Mouse (Mus musculus) frontal cortex, postnatal 25 days (tissue): ENCODE data around the gene Skp1a.
A peak's percentile ranks its signal among the peaks of the same experiment; 100 is the strongest.
"Not testable (repeated sequence)": the region's sequence is repeated elsewhere in the genome, so short reads cannot be mapped to it uniquely, and the experiment has no call there.

ENCODE experiments used
- DNase-seq, 2 experiments: peaks; one replicate each; pipeline ENCODE4 v3.0.0; 2022; ENCODE audit warnings: low spot score in 2 of 2

Gene Skp1a

DNA sequence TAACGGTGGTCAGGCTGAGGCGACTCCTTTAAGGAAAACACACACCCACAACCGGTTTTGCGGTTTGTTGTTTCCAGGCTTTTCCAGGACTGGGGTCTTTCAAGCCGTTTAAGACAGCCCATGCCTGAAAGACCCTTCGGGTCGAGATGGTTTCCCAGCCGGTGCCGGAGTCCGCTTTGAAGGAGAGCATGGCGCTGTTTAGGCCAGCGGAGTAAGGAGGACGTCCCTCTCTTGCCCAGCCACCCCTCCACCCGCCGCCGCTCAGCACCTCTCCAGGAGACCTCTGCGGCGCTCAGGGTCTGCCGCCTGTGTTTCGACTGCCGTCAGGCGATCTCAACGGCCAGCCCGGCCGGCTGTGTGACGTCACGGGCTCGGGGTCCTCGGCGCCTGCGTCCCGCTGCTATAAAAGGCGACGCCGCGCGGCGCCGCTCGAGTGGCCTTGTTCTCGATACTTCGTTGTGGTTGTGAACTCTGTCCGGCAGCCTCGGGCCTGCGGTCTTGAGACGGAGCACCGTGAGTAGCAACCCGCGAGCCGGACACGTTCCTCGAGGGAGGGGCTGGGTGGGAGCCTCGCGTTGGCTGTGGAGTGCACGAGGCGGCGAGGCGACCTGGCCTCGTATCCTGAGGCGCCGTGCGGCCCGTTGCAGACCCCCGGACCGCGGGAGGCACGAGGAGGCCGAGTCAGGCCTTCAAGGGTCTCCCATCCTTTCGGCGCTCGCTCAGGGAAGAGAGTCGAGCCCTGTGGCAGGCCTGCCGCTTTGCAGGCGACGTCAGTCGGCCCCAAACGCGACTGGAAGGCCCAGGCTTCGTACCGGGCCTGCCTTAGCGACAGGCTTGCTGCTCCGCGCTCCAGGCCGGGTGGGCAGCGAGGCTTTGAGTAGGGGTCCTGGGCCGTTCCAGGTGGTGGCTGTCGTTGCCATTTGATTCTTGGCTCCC, at the start of gene Skp1a:
TSS of gene Skp1a (plus strand) at position 390 of the 936 bp plus-strand sequence.
- DNase-seq: peak; percentile 88 to 92

DNA sequence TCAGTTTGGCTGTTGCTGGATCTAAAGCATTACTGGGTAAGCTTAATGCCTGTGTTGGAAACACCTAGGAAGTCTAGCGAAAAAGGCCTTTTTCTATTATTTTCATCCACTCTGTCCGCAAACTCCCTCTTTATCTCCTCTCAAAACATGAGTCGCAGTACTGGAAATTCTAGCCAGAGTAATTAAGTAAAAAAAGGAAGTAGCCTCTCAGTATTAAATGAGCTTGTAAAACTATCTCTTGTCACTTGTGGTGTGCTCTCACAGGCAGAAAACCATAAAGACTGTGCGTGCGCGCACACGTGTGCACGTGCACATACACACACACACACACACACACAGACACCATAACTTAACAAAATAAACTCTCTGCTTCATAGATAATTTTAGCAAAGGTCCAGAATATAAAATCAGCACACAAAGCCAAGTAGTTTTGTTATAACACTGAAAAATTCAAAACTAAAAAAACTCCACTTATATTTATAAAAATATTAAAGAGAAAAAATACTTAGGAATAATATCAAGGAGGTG, 35.2 kb upstream of the Skp1a start:
- not testable (repeated sequence) for DNase-seq

DNA sequence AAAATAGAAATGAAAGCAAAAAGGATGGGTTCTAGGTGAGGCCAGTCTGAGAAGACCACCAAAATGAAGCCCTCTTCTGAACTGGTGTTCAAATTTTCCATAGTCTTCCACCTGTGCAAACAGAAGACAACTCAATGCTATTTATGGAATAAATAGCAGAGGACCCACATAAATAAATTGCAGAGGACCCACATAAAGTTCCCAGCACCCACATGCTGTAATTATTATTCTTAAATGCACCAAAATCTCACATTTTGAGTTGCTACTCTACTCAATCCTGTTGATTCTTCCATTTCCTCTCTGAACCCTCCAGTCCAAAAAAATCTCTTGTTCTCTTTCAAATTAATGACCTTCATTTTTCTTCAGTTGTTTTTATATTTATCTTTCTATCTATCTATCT, 17.9 kb upstream of the Skp1a start, which contains the start of gene Olfr1371:
TSS of gene Olfr1371 (minus strand) at position 101 of the 400 bp plus-strand sequence.
- DNase-seq: no peak

DNA sequence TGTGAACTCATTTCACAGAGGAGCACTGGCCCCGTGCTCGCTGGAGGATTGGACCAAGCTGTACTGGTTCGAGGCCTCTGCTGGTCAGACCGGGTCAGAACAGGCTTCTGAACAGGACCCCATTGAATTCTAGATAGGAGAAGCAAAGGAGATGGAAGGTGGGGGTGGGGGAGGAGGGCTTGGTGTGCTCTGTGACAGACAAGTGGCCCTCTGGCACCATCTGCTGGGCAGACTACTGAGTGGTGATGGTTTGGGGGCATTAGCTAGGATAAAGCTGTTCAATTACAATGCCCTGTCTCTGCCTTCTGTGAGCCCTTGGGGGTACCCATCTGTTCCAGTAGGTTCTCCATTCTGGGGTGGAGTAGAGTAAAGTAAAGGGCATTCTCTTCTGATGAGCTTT, 11.5 kb upstream of the Skp1a start:
- peak; percentile 55 to 60 for DNase-seq

DNA sequence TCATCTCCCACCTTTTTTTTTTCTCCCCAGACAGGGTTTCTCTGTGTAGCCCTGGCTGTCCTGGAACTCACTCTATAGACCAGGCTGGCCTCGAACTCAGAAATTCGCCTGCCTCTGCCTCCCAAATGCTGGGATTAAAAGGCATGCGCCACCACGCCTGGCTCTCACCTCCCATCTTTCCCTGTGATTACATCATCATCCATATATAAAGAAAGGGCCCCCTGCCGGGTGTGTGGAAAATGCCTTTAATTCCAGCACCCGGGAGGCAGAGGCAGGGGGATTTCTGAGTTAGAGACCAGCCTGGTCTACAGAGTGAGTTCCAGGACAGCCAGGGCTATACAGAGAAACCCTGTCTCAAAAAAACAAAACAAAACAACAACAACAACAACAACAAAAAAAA, 9.9 kb upstream of the Skp1a start:
- DNase-seq: not testable (repeated sequence)

DNA sequence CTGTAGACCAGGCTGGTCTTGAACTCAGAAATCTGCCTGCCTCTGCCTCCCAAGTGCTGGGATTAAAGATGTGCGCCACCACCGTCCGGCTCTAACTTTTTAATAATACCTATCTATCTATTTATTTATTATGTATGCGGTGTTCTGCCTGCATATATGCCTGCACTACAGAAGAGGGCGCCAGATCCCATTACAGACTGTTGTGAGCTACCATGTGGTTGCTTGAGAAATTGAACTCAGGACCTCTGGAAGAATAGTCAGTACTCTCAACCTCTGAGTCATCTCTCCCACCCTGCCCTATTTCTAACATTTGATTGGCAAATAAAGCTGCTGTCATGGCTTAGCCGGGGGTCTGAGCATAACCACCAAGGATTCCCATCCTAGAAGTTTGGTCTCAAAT, 8.9 kb upstream of the Skp1a start:
- DNase-seq: no peak

DNA sequence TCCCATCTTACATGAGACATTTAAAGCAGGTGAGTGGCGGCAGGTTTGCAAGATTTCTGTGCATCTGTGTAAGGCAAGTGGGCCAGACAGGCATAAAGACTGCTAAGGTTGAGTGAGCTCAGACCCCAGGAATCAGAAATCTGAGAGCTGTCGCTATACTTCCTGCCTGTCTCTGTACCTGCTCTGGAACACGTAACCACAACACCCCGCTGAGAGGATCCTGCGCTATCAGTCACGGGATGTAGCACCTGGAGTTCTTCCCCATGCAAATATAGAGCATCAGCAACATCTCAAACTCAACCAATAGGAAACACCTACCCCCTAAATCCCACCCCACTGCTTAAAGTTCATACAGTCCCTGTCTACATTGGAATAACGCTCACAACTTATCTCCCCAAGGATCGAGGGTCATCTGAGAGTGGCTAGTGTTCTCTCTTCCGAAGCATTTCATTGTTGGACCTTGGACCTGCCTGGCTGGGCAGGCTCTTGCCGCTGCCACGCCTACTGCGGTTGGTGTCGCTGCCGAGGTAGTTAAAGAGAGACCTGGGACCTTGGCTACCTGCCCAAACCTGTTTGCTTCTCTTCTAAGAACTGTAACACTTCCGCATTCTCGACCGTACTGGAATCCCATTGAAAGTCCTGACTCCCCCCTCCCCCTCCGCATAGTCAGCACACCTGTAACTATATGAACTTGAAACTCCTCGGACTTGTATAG, 7.7 kb upstream of the Skp1a start:
- no peak for DNase-seq

DNA sequence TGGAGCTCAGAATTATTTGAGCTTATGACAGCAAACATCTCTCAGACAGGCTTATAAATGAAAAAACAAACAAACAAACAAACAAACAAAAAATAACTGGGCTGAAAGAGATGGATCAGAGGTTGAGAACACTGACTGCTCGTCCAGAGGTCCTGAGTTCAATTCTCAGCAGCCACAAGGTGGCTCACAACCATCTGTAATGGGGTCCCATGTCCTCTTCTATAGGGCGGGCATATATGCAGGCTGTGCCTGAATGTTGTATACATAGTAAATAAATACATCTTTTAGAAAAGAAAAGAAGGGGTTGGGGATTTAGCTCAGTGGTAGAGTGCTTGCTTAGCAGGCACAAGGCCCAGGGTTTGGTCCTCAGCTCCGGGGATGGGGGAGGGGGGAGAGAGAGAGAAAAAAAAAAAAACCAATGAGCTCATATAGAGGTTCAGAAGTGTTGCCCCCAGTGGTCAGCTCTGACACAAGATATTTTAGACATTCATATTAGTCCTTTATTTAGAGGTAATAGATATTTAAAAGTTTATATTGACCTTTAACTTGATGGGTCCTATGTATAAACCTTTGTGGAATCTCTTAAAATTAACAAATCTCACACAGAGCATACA, 5.7 kb upstream of the Skp1a start:
- no peak for DNase-seq

DNA sequence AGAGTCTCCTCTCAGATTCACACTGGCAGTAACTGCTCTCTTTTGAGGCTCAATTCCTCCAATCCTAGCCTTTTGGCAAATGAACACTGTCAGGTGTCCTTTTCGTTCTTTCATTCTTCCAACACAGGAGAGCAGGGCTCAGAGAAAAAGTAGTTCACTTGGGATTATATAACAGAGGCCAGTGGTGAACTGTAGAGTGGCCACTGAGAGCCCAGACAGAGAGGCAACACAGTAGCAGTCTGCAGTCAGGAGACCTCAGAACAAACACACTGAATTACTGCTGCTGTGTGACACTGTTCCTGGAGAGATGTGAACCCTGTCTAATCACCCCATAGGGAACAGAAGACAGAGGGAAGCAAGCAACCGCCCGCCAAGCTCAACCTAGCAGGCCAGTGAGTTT, 4.7 kb upstream of the Skp1a start:
- DNase-seq: no peak

DNA sequence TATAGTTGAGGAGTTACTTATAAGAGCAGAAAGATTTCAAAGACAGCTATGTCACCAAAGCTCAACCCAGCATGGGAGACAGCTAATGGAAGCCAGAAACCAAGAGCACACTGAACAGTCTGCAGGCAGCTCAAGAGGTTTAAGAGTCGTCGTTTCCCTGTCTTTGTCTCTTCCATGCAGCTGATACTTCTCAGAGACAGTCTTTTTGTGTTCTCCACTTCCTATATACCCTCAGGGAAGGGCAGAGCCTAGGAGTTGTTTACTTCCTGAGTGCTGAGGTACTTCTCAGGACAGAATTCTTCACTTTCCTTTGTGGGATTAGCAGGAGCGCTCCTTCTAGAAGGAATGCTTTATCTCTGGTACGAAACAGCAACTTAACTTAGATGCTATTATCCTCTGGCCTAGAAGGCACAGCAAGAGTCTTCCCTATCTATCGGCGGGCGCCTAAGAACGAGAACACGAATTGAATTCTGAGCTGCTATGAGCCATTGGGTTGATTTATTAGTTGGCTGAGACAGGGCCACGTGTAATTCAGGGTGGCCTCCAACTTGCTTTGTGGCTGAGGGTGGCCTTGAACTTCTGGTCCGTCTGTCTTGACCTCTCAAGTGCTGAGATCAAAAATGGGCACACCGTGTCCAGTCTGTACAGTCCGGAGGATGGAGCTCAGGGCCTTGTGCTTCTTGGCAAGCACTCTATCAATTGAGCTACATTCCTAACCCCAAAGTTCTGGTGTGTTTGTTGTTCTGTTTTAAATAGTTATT, 4.1 kb upstream of the Skp1a start:
- no peak for DNase-seq

DNA sequence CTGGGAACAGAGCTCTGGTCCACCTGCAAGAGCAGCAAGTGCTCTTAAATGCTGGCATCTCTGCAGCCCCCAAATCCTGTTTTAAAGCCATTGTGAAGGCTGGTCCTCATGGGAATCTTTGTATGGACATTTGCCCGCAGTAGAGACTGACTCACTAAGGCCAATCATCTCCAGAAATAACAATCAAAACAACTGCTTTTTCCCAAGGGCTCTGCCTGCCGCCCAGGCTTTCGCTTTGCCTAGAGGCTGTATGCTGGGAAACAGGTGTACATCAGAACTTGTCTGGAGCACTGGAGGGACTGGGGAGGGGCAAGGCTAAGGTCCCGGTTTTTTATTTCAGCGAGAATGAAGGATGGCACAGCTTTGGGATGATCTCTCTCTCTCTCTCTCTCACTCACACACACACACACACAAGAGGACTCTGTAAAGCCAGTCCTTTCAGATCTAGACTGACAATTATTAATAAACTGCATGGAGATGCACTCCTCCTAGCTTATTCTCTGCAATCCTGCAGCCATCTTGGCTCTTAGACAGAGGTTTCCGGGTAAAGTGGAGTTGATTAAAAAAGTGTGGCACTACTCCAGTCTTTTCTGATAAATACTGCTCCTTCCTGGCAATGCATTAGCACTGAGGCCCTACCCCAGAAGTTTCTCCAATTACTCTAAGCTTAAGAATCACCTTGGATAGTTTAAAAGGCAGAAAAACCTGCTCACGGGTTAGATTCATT, 2.9 kb upstream of the Skp1a start:
- no peak for DNase-seq

DNA sequence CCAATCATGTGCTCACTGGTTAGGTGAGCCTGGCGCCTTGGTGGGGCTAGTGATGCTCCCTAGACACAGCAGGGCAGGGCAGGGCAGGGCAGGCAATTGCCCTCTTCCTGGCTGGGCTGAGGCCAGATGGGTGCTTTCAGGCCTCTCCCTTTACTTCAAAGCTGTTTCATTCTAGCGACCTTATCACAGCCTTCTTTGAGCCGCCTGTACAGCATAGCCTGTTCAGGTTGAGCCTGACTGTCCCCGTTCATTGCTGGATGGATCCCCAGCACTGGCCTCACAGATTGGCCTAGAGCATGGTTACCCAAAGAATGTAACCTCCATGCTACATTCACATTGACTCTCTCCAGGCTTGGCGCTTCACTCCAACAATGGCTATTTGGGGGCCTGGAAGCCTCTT, 1.1 kb upstream of the Skp1a start:
- DNase-seq: no peak

DNA sequence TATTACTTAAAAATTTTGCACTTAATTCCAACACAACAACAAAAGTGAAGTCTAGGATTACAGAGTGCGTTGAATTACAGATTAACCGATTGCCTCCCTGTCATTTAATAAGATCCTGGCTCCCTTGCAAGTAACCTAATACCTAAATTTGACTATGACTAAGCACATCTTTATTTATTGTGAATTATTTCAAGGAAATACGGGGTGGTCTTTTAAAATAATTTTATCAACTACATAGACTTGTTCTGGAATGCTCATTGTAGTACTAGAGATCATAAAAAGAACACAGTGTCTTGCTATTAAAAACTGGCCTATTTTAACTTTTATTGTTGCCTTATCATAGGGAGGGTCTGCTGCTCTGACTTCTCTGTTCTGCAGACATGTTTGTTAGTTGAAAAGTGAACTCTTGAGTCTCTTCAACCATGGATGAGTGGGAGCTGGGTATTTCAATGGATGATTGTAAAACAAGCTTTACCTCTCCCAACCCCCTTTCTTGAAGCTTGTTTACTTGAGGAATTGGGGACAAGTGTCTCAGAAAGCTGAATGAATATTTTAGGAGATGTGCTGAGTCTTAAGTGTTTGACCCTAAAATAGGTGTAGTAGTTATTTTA, 1.4 kb downstream of the Skp1a start:
- DNase-seq: no peak

DNA sequence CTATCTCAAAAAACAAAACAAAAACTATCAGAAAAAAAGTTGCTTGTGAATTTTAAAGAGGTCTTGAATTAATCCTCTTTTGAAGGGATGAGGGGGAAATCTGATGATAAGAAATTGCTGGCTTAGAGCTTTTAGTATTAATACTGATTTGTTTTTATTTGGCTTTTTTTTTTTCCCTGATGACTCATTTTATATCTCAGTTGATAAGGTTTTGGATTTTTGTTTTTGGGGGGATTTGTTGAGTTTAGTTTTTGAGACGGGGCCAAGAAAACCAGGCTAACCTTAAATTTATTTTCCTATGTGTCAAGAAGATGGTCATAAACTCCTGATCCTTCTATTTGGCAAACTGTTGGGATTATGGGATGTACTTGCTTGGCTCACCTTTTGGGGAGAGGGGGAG, 2.1 kb downstream of the Skp1a start:
- no peak for DNase-seq

DNA sequence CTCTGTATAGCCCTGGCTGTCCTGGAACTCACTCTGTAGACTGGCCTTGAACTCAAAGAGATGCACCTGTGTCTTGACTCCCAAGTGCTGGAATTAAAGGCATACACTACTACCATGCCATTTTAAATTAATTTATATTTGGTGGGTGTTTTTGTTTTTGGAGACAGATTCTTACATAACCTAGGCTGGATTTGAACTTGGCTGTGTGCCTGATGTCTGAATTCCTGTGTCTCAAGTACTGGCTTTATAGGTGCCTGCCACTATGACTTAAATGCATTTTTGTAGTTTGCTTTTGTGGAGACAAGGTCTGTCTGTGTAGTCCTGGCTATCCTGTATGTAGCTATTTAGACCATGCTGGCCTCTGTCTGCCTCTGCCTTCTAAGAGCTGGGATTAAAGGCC, 2.7 kb downstream of the Skp1a start:
- DNase-seq: no peak

DNA sequence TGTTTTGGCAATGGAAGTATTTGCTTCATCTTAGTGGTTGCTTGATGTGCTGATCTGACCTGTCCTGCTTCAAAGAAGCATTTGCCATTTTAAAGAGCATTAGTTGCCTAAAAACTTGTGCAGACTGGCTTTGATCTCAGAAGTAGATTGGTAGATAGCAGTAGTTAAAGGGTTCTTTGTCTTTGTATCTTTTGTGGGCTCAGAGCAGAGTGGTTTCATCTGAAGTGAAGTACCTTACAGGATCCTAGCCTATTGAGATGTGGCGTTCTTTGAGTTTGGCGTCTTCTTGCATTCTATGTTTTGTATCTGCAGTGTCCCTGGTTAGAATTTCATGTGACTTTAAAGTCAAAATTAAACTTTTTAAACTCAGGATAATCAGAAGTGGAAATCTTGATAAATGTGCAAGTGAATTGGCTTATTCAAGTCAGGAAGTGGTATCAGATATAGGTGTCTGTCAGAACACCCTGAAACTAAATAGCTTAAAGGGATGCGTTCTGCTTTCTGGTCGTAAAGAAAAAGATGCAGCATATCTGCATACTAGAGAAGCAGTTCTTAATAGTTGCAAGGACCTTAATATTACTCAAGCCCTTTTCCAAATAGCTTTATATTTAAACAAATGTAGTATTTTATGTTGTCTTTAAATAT, 9.2 kb downstream of the Skp1a start:
- no peak for DNase-seq

DNA sequence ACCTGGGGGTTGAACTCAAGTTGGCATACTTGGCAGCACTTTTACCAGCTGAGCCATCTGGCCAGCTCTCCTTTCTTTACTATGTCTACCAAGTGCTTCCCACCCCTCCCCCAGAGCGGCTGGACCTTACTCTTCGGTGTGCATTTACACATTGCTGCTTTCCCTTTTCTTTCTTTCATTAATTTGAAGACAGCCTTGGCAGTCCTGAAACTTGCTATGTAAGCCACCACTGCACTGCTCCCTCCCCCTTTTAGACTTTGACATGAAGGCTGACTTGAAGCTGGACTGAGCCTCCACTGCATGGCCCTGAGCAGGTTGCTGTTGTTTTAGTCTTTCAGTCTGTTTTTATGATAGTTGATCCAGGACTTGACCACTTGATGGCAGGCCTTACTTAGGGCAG, 17.7 kb downstream of the Skp1a start:
- no peak for DNase-seq

DNA sequence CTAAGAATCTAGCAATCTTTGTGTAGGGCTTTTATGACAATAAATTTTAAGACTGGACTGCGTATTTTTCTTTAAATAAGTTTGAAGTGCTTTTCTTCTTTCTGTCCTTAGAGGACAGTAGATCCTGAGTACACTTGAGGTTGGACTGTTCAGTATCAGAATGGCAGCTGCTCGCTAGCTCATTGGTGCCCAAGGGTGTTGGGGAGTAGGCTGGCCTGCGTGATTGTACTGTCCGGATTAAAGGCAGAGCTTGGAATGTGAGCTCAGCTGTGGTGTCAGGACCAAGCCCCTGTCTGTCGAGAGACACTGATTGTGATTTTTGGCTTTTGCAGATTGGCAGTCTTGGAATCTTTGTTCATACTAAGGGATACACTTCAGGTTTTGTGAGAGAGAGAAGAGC, 20.0 kb downstream of the Skp1a start:
- DNase-seq: no peak

DNA sequence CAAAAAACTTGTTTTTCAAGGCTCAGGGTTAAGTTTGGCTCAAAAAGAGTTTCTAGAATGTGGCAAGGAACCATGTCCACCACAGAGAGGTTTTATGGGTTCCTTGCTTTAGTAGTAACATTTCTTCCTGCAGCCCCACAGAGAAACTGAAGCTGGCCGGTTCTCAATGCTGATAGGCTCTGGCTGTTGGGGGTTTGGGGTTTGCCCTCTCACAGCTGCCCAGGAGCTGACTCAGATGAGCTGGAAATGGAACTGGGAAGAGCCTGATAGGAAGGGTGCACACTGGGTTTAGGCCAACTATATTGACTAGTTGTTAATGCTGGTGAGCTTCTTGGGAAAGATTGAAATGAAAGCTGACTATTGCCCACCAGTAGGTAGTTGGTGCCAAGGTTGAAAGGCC, 20.9 kb downstream of the Skp1a start:
- DNase-seq: no peak
